Mouse (Mus musculus) left cerebral cortex, adult 9 months (tissue): ENCODE measurements around the gene B9d2.

ENCODE experiments used
- DNase-seq, 2 experiments: peaks; one replicate each; pipeline ENCODE4 v3.0.0; 2022; ENCODE audit warnings: low spot score in 2 of 2

B9d2 gene

GRCm38 (mm10) chr7:25674719-25675300, 5.8 kb upstream of the B9d2 start, which contains the start of gene Tmem91:
Tmem91 (minus strand) TSS chr7:25675166.
- no peak for DNase-seq

GRCm38 (mm10) chr7:25675405-25675804, 5.2 kb upstream of the B9d2 start:
- no peak for DNase-seq

- DNase-seq, result peak in 1 of 2 experiments; percentile 93
These were observed 4.3 kb upstream of the B9d2 start for GRCm38 (mm10) chr7:25676085-25676781.

GRCm38 (mm10) chr7:25677013-25677412, 3.6 kb upstream of the B9d2 start:
- no peak for DNase-seq

GRCm38 (mm10) chr7:25679971-25680370, 609 bp upstream of the B9d2 start:
- DNase-seq, result no peak

- no peak for DNase-seq
These were observed 1.0 kb downstream of the B9d2 start for GRCm38 (mm10) chr7:25681341-25682231.

- no peak for DNase-seq
These were observed 3.0 kb downstream of the B9d2 start for GRCm38 (mm10) chr7:25683474-25684180.

- DNase-seq, result no peak
These were observed 4.1 kb downstream of the B9d2 start for GRCm38 (mm10) chr7:25684659-25685058.

- no peak for DNase-seq
These were observed 5.4 kb downstream of the B9d2 start for GRCm38 (mm10) chr7:25685926-25686470.

GRCm38 (mm10) chr7:25686680-25687531, 6.3 kb downstream of the B9d2 start, which contains the start of gene Tgfb1:
Tgfb1 (plus strand) TSS chr7:25687002.
- DNase-seq, result no peak

- DNase-seq, result no peak
These were observed 7.3 kb downstream of the B9d2 start for GRCm38 (mm10) chr7:25687811-25688401.

- DNase-seq, result no peak
These were observed 8.4 kb downstream of the B9d2 start for GRCm38 (mm10) chr7:25688810-25689586.

- no peak for DNase-seq
These were observed 9.0 kb downstream of the B9d2 start for GRCm38 (mm10) chr7:25689603-25690021.

- no peak for DNase-seq
These were observed 9.5 kb downstream of the B9d2 start for GRCm38 (mm10) chr7:25690051-25690450.

GRCm38 (mm10) chr7:25694104-25694503, 13.5 kb downstream of the B9d2 start:
- no peak for DNase-seq

- DNase-seq, result no peak
These were observed 19.3 kb downstream of the B9d2 start for GRCm38 (mm10) chr7:25699851-25700250.

GRCm38 (mm10) chr7:25700732-25701131, 20.2 kb downstream of the B9d2 start:
- DNase-seq, result no peak

GRCm38 (mm10) chr7:25702350-25702749, 21.8 kb downstream of the B9d2 start:
- no peak for DNase-seq

GRCm38 (mm10) chr7:25703793-25704494, 23.4 kb downstream of the B9d2 start:
- DNase-seq, result no peak
